In the genomic region with DNA sequence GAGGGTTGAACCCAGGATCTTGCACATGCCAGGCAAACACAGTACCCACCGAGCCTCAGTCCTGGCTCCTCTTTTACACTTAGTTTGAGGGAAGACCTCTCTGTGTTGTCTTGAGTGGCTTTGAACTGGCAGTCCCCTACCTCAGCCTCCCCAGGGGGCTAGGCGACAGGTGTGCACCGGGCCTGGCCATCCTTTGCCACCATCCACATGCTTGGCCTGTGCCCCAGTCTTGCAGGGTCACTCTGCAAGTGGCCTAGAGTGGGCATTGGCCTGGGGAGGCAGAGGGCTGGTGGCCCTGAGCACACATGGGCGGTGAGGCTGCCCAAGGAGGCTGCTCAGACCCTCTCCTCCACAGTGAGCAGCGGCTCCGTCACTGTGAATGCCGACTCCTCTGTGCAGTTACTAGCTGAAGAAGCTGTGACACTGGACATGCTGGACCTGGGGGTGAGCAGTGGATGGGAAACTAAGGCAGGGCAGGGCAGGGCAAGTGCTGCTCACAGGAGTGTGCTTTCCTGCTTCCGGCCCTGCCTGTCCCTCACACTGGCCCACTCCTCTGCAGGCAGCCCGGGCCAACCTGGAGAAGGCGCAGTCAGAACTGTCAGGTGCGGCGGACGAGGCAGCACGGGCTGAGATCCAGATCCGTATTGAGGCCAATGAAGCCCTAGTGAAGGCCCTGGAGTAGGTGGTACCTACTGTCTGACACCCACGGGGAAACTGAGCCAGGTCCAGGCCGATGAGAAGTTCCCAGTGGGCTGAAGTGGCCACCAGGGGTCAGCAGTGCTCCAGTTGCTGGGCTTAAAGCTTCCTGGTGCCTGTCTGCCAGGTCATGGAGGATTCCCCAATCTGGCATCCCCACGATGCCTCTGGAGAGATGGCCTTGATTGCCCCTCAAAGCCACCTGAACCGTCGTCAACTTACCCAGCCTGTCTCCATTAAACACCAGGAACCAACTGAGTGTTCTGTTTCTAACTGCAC, we compare ENCODE assay signal across 8 mouse cellular contexts. TPM values are rescaled to one million over a fixed set of nuclear protein-coding genes. Genes with fewer than 3 reads are reported as not detected.
DNase-seq lines count a peak whose midpoint lies in the region; ATAC-seq and TF ChIP-seq lines count a peak whose summit lies in the region.

No protein-coding gene starts in this region.

- no peak overlapping the region for H3K4me3 ChIP-seq in embryonic facial prominence, embryonic 12.5 days
- H3K4me3 ChIP-seq in heart, postnatal 0 days (ENCODE audit: low read depth, low read length), result no peak overlapping the region
- H3K4me3 ChIP-seq in lung, embryonic 14.5 days (ENCODE audit: low read depth, low read length), result no peak overlapping the region

- WGBS in embryonic facial prominence, embryonic 12.5 days, result 74% methylated on average over 20 of the region's 20 CpGs
- 70% methylated on average over 20 of the region's 20 CpGs for WGBS in heart, postnatal 0 days
- 73% methylated on average over 20 of the region's 20 CpGs for WGBS in lung, embryonic 14.5 days

- no peaks in the 10 kb centered on the region for H3K9me3 ChIP-seq in embryonic facial prominence, embryonic 12.5 days
- no peaks in the 10 kb centered on the region for H3K9me3 ChIP-seq in heart, postnatal 0 days (replicated peaks; ENCODE audit: control insufficient read depth, low read length)
- H3K9me3 ChIP-seq in lung, embryonic 14.5 days (ENCODE audit: low read depth, low read length), result no peaks in the 10 kb centered on the region

- TF ChIP-seq EP300 in heart, postnatal 0 days (IDR thresholded peaks at IDR 0.05; ENCODE audit: low read depth), result no peak

- H3K9ac ChIP-seq in embryonic facial prominence, embryonic 12.5 days, result no peak overlapping the region
- no peak overlapping the region for H3K9ac ChIP-seq in heart, postnatal 0 days (replicated peaks; ENCODE audit: low read depth, low read length)
- H3K9ac ChIP-seq in lung, embryonic 14.5 days, result no peak overlapping the region

- peaks cover 20% of the 10 kb centered on the region for H3K4me1 ChIP-seq in embryonic facial prominence, embryonic 12.5 days
- peaks cover 31% of the 10 kb centered on the region for H3K4me1 ChIP-seq in heart, postnatal 0 days (ENCODE audit: control insufficient read depth, insufficient read depth)
- 0 out of 2 replicates have a peak, but pooled peaks cover 4% of the 10 kb centered on the region for H3K4me1 ChIP-seq in lung, embryonic 14.5 days (ENCODE audit: insufficient read depth)

- no peak for ATAC-seq in embryonic facial prominence, embryonic 12.5 days (ENCODE audit: insufficient number of reproducible peaks, insufficient read depth, low FRiP score, low TSS enrichment)
- no peak for ATAC-seq in heart, postnatal 0 days (ENCODE audit: insufficient read depth, low read depth)
- no peak for ATAC-seq in lung, embryonic 14.5 days (ENCODE audit: insufficient read depth)
- ATAC-seq in activated CD4-positive, CD25-positive, alpha-beta regulatory T cell, adult 4 months, result no peak

- peak; percentile 82 to 84 for DNase-seq in B cell, adult 2 months
- peak; percentile 65 for DNase-seq in T-cell, adult 2 months (ENCODE audit: low spot score)
- no peak for DNase-seq in heart, postnatal 0 days (ENCODE audit: low spot score)
- DNase-seq in kidney, postnatal 25 days, result peak; percentile 84 to 85
- DNase-seq in lung, embryonic 14.5 days, result peak; percentile 86
- DNase-seq in skeletal muscle tissue, adult 2 months (ENCODE audit: low read depth, low spot score), result peak; percentile 70

- H3K27ac ChIP-seq in embryonic facial prominence, embryonic 12.5 days, result 0 out of 2 replicates have a peak overlapping the region, but pooled peaks have one; percentile 43
- peak overlapping the region; percentile 99 for H3K27ac ChIP-seq in heart, postnatal 0 days (ENCODE audit: low read depth)
- H3K27ac ChIP-seq in lung, embryonic 14.5 days (ENCODE audit: low read depth), result 0 out of 2 replicates have a peak overlapping the region, but pooled peaks have one; percentile 12

- H3K36me3 ChIP-seq in embryonic facial prominence, embryonic 12.5 days, result peaks cover 32% of the 10 kb centered on the region
- peaks cover 33% of the 10 kb centered on the region for H3K36me3 ChIP-seq in heart, postnatal 0 days (replicated peaks; ENCODE audit: control insufficient read depth, insufficient read depth, low read length)
- peaks cover 38% of the 10 kb centered on the region for H3K36me3 ChIP-seq in lung, embryonic 14.5 days (ENCODE audit: insufficient read depth)

- no peaks in the 10 kb centered on the region for H3K27me3 ChIP-seq in embryonic facial prominence, embryonic 12.5 days
- no peaks in the 10 kb centered on the region for H3K27me3 ChIP-seq in heart, postnatal 0 days (ENCODE audit: control insufficient read depth, insufficient read depth, low read length)
- H3K27me3 ChIP-seq in lung, embryonic 14.5 days (ENCODE audit: insufficient read depth, low read length), result no peaks in the 10 kb centered on the region

- peak; percentile 69 for TF ChIP-seq CTCF in heart, postnatal 0 days (IDR thresholded peaks at IDR 0.05; ENCODE audit: low read depth)
- TF ChIP-seq CTCF in lung, embryonic 14.5 days (IDR thresholded peaks at IDR 0.05; ENCODE audit: low read depth), result peak; percentile 90

- no peak overlapping the region for H3K4me2 ChIP-seq in embryonic facial prominence, embryonic 12.5 days (replicated peaks)
- H3K4me2 ChIP-seq in heart, postnatal 0 days (ENCODE audit: low read depth, low read length), result no peak overlapping the region
- no peak overlapping the region for H3K4me2 ChIP-seq in lung, embryonic 14.5 days

RNA-seq across cellular contexts. Expression of a gene that starts 2.9 kb away (rescaled TPM):
- polyA plus RNA-seq in embryonic facial prominence, embryonic 12.5 days (2016; fragmentation: Nextera tagmentation; extraction: Ambion mirVana), result 33.4 and 35.1 TPM in 2 replicates
- 100 and 122 TPM in 2 replicates for total RNA-seq in heart, postnatal 0 days (2014; rRNA removed; ENCODE audit: low replicate concordance)
- 12.4 and 15.8 TPM in 2 replicates for polyA plus RNA-seq in heart, postnatal 0 days (2015; fragmentation: Nextera tagmentation; extraction: Ambion mirVana)
- polyA plus RNA-seq in lung, embryonic 14.5 days (2014; fragmentation: Nextera tagmentation; extraction: Ambion mirVana), result 32.6 and 34.2 TPM in 2 replicates
- 1 to 10 TPM; 7.3 to 9.2 TPM for polyA plus RNA-seq in activated CD4-positive, CD25-positive, alpha-beta regulatory T cell, adult 4 months (2017; shearing (Covaris generic))

RNA-seq across cellular contexts. Expression of a gene that starts 4.5 kb away (rescaled TPM):
- polyA plus RNA-seq in embryonic facial prominence, embryonic 12.5 days (2016; fragmentation: Nextera tagmentation; extraction: Ambion mirVana), result 8.4 and 8.5 TPM in 2 replicates
- total RNA-seq in heart, postnatal 0 days (2014; rRNA removed; ENCODE audit: low replicate concordance), result 2.8 and 5.9 TPM in 2 replicates
- 1.0 and 1.1 TPM in 2 replicates for polyA plus RNA-seq in heart, postnatal 0 days (2015; fragmentation: Nextera tagmentation; extraction: Ambion mirVana)
- polyA plus RNA-seq in lung, embryonic 14.5 days (2014; fragmentation: Nextera tagmentation; extraction: Ambion mirVana), result 3.8 and 5.5 TPM in 2 replicates
- polyA plus RNA-seq in activated CD4-positive, CD25-positive, alpha-beta regulatory T cell, adult 4 months (2017; shearing (Covaris generic)), result under 1 TPM; 0.74 to 0.96 TPM

RNA-seq across cellular contexts. Expression of a gene that starts 6.7 kb away (rescaled TPM):
- polyA plus RNA-seq in embryonic facial prominence, embryonic 12.5 days (2016; fragmentation: Nextera tagmentation; extraction: Ambion mirVana), result 457 and 481 TPM in 2 replicates
- total RNA-seq in heart, postnatal 0 days (2014; rRNA removed; ENCODE audit: low replicate concordance), result 970 and 972 TPM in 2 replicates
- polyA plus RNA-seq in heart, postnatal 0 days (2015; fragmentation: Nextera tagmentation; extraction: Ambion mirVana), result 1,858 and 1,876 TPM in 2 replicates
- polyA plus RNA-seq in lung, embryonic 14.5 days (2014; fragmentation: Nextera tagmentation; extraction: Ambion mirVana), result 493 and 529 TPM in 2 replicates
- polyA plus RNA-seq in activated CD4-positive, CD25-positive, alpha-beta regulatory T cell, adult 4 months (2017; shearing (Covaris generic)), result 100 to 1,000 TPM; 338 to 428 TPM

RNA-seq across cellular contexts. Expression of a gene that starts 20.6 kb away (rescaled TPM):
- 151 and 159 TPM in 2 replicates for polyA plus RNA-seq in embryonic facial prominence, embryonic 12.5 days (2016; fragmentation: Nextera tagmentation; extraction: Ambion mirVana)
- 121 and 163 TPM in 2 replicates for total RNA-seq in heart, postnatal 0 days (2014; rRNA removed; ENCODE audit: low replicate concordance)
- polyA plus RNA-seq in heart, postnatal 0 days (2015; fragmentation: Nextera tagmentation; extraction: Ambion mirVana), result 208 and 330 TPM in 2 replicates
- polyA plus RNA-seq in lung, embryonic 14.5 days (2014; fragmentation: Nextera tagmentation; extraction: Ambion mirVana), result 71.8 and 71.9 TPM in 2 replicates
- 100 to 1,000 TPM; 132 to 177 TPM for polyA plus RNA-seq in activated CD4-positive, CD25-positive, alpha-beta regulatory T cell, adult 4 months (2017; shearing (Covaris generic))

RNA-seq across cellular contexts. Expression of a gene that starts 27.6 kb away (rescaled TPM):
- polyA plus RNA-seq in embryonic facial prominence, embryonic 12.5 days (2016; fragmentation: Nextera tagmentation; extraction: Ambion mirVana), result 11.6 and 13.0 TPM in 2 replicates
- total RNA-seq in heart, postnatal 0 days (2014; rRNA removed; ENCODE audit: low replicate concordance), result 0.66 and 8.9 TPM in 2 replicates
- polyA plus RNA-seq in heart, postnatal 0 days (2015; fragmentation: Nextera tagmentation; extraction: Ambion mirVana), result 4.6 and 5.7 TPM in 2 replicates
- 8.3 and 9.7 TPM in 2 replicates for polyA plus RNA-seq in lung, embryonic 14.5 days (2014; fragmentation: Nextera tagmentation; extraction: Ambion mirVana)
- 10 to 100 TPM; 18.0 to 22.7 TPM for polyA plus RNA-seq in activated CD4-positive, CD25-positive, alpha-beta regulatory T cell, adult 4 months (2017; shearing (Covaris generic))

Comparison
In these comparisons a context has a peak if more than half of its experiments do, and no peak if none do; other contexts are left out.
1. H3K27ac ChIP-seq: peak in every context shown above with its lines; median percentile 99 in heart, postnatal 0 days; 43 in embryonic facial prominence, embryonic 12.5 days; 12 in lung, embryonic 14.5 days.